Mouse (Mus musculus): ENCODE measurements around the gene Dis3l.
"Not testable (repeated sequence)": the region's sequence is repeated elsewhere in the genome, so short reads cannot be mapped to it uniquely, and the experiment has no call there.

The Dis3l gene

GRCm38 (mm10) chr9:64316986-64317385, 24.1 kb downstream of the Dis3l start:
- DNase-seq (ENCODE audit: inconsistent ontology term), result no peak

- DNase-seq (ENCODE audit: inconsistent ontology term), result no peak
These were observed 26.4 kb downstream of the Dis3l start for GRCm38 (mm10) chr9:64314696-64315095.

- DNase-seq (ENCODE audit: inconsistent ontology term), result no peak
These were observed 29.0 kb downstream of the Dis3l start for GRCm38 (mm10) chr9:64312128-64312527.

- no peak for DNase-seq (ENCODE audit: inconsistent ontology term)
These were observed 29.9 kb downstream of the Dis3l start for GRCm38 (mm10) chr9:64310996-64311785.

- DNase-seq (ENCODE audit: inconsistent ontology term), result no peak
These were observed 34.4 kb downstream of the Dis3l start for GRCm38 (mm10) chr9:64306476-64307312.

- DNase-seq (ENCODE audit: inconsistent ontology term), result not testable (repeated sequence)
These were observed 38.0 kb downstream of the Dis3l start for GRCm38 (mm10) chr9:64303086-64303485.

- DNase-seq (ENCODE audit: inconsistent ontology term), result no peak
These were observed 58.6 kb downstream of the Dis3l start for GRCm38 (mm10) chr9:64282404-64282987.

GRCm38 (mm10) chr9:64281781-64282178, 59.3 kb downstream of the Dis3l start:
- DNase-seq (ENCODE audit: inconsistent ontology term), result no peak

- DNase-seq (ENCODE audit: inconsistent ontology term), result peak; percentile 97
These were observed 59.8 kb downstream of the Dis3l start, which contains the start of gene Tipin for GRCm38 (mm10) chr9:64281105-64281780. Gene Tipin (plus strand): TSS chr9:64281581.

- DNase-seq (ENCODE audit: inconsistent ontology term), result no peak
These were observed 62.3 kb downstream of the Dis3l start for GRCm38 (mm10) chr9:64278665-64279310.

GRCm38 (mm10) chr9:64277706-64278105, 63.4 kb downstream of the Dis3l start:
- DNase-seq (ENCODE audit: inconsistent ontology term), result peak; percentile 23

GRCm38 (mm10) chr9:64274919-64275318, 66.2 kb downstream of the Dis3l start:
- DNase-seq (ENCODE audit: inconsistent ontology term), result no peak

- no peak for DNase-seq (ENCODE audit: inconsistent ontology term)
These were observed 66.8 kb downstream of the Dis3l start for GRCm38 (mm10) chr9:64274291-64274690.

GRCm38 (mm10) chr9:64273757-64274156, 67.3 kb downstream of the Dis3l start:
- no peak for DNase-seq (ENCODE audit: inconsistent ontology term)

- peak; percentile 59 for DNase-seq (ENCODE audit: inconsistent ontology term)
These were observed 68.5 kb downstream of the Dis3l start for GRCm38 (mm10) chr9:64272611-64273010.

GRCm38 (mm10) chr9:64271249-64271648, 69.8 kb downstream of the Dis3l start:
- no peak for DNase-seq (ENCODE audit: inconsistent ontology term)

GRCm38 (mm10) chr9:64268836-64269235, 72.3 kb downstream of the Dis3l start:
- not testable (repeated sequence) for DNase-seq (ENCODE audit: inconsistent ontology term)

GRCm38 (mm10) chr9:64268196-64268595, 72.9 kb downstream of the Dis3l start:
- DNase-seq (ENCODE audit: inconsistent ontology term), result no peak

GRCm38 (mm10) chr9:64267231-64267630, 73.9 kb downstream of the Dis3l start:
- no peak for DNase-seq (ENCODE audit: inconsistent ontology term)

- DNase-seq (ENCODE audit: inconsistent ontology term), result no peak
These were observed 76.3 kb downstream of the Dis3l start for GRCm38 (mm10) chr9:64264813-64265212.

GRCm38 (mm10) chr9:64261023-64261422, 80.1 kb downstream of the Dis3l start:
- peak; percentile 19 for DNase-seq (ENCODE audit: inconsistent ontology term)
